Mouse (Mus musculus): ENCODE data around the gene Chst4. TPM values are rescaled to one million over a fixed set of nuclear protein-coding genes. Genes with fewer than 3 reads are reported as not detected.

Chst4 gene
- polyA plus RNA-seq, 1 experiment from 2014 or later: 0.14 TPM

- no peak overlapping the region for H3K4me2 ChIP-seq (ENCODE audit: low read length)
- H3K36me3 ChIP-seq (ENCODE audit: insufficient read depth, low read length): no peaks in the 10 kb centered on the region
- no peaks in the 10 kb centered on the region for H3K27me3 ChIP-seq (ENCODE audit: insufficient read depth, low read length)
- DNase-seq (ENCODE audit: low spot score) (no peak), ATAC-seq (replicated peaks; ENCODE audit: low FRiP score, low read depth) (no peak)
- H3K9me3 ChIP-seq (replicated peaks; ENCODE audit: low read length): no peaks in the 10 kb centered on the region
- WGBS: 38% methylated on average over 5 of the region's 5 CpGs
- H3K27ac ChIP-seq: no peak overlapping the region
- no peak for TF ChIP-seq CTCF (IDR thresholded peaks at IDR 0.05; ENCODE audit: low read depth)
- H3K4me1 ChIP-seq (replicated peaks; ENCODE audit: insufficient read depth, low read length): no peaks in the 10 kb centered on the region
- no peak overlapping the region for H3K9ac ChIP-seq (ENCODE audit: low read depth, low read length)
- no peak overlapping the region for H3K4me3 ChIP-seq (replicated peaks; ENCODE audit: low read depth, low read length)
Observed at GRCm38 (mm10) chr8:109983944-109984343, 55.6 kb downstream of the Chst4 start.

GRCm38 (mm10) chr8:109982386-109983105 lies 57.0 kb downstream of the Chst4 start:
- Histone ChIP-seq H3K4me3 (replicated peaks; ENCODE audit: low read depth, low read length) (no peak overlapping the region), H3K9me3 (replicated peaks; ENCODE audit: low read length) (no peaks in the 10 kb centered on the region), H3K36me3 (ENCODE audit: insufficient read depth, low read length) (no peaks in the 10 kb centered on the region), H3K4me2 (ENCODE audit: low read length) (no peak overlapping the region), H3K9ac (ENCODE audit: low read depth, low read length) (no peak overlapping the region), H3K27ac (no peak overlapping the region), H3K27me3 (ENCODE audit: insufficient read depth, low read length) (no peaks in the 10 kb centered on the region), H3K4me1 (replicated peaks; ENCODE audit: insufficient read depth, low read length) (no peaks in the 10 kb centered on the region)
- ATAC-seq (replicated peaks; ENCODE audit: low FRiP score, low read depth): no peak
- 84% methylated on average over 15 of the region's 15 CpGs for WGBS
- DNase-seq (ENCODE audit: low spot score): no peak
- no peak for TF ChIP-seq CTCF (IDR thresholded peaks at IDR 0.05; ENCODE audit: low read depth)

- Histone ChIP-seq H3K36me3 (ENCODE audit: insufficient read depth, low read length) (no peaks in the 10 kb centered on the region), H3K27ac (no peak overlapping the region), H3K9me3 (replicated peaks; ENCODE audit: low read length) (peaks cover 4% of the 10 kb centered on the region; the same call in 1 of the 2 replicates), H3K27me3 (ENCODE audit: insufficient read depth, low read length) (no peaks in the 10 kb centered on the region), H3K4me2 (ENCODE audit: low read length) (no peak overlapping the region), H3K4me1 (replicated peaks; ENCODE audit: insufficient read depth, low read length) (no peaks in the 10 kb centered on the region), H3K4me3 (replicated peaks; ENCODE audit: low read depth, low read length) (no peak overlapping the region), H3K9ac (ENCODE audit: low read depth, low read length) (no peak overlapping the region)
- ATAC-seq (replicated peaks; ENCODE audit: low FRiP score, low read depth): no peak
- TF ChIP-seq CTCF (IDR thresholded peaks at IDR 0.05; ENCODE audit: low read depth): no peak
- DNase-seq (ENCODE audit: low spot score): no peak
- WGBS: 77% methylated on average over 6 of the region's 6 CpGs
Observed at GRCm38 (mm10) chr8:109979339-109979738, 60.2 kb downstream of the Chst4 start.

Other genes with a start within 250 kb of the Chst4 start
- 1.6 and 1.8 TPM in 2 replicates for gene Phlpp2, start 171.2 kb downstream of the Chst4 start, polyA plus RNA-seq (2015; fragmentation: Nextera tagmentation; extraction: Ambion mirVana)
- 8.2 and 8.4 TPM in 2 replicates for gene Marveld3, start 77.5 kb downstream of the Chst4 start, polyA plus RNA-seq (2015; fragmentation: Nextera tagmentation; extraction: Ambion mirVana)
- gene Tat, start 49.3 kb downstream of the Chst4 start, polyA plus RNA-seq (2015; fragmentation: Nextera tagmentation; extraction: Ambion mirVana): not detected in 2 replicates
- gene Zfp612, start 40.0 kb upstream of the Chst4 start, polyA plus RNA-seq (2015; fragmentation: Nextera tagmentation; extraction: Ambion mirVana): 5.1 and 5.6 TPM in 2 replicates
- not detected in 2 replicates for gene Gm21964, start 61.5 kb upstream of the Chst4 start, polyA plus RNA-seq (2015; fragmentation: Nextera tagmentation; extraction: Ambion mirVana)
- not detected in 2 replicates for gene Gm17720, start 63.0 kb upstream of the Chst4 start, polyA plus RNA-seq (2015; fragmentation: Nextera tagmentation; extraction: Ambion mirVana)
- not detected in 2 replicates for gene Calb2, start 128.5 kb upstream of the Chst4 start, polyA plus RNA-seq (2015; fragmentation: Nextera tagmentation; extraction: Ambion mirVana)
- gene Cmtr2, start 175.9 kb upstream of the Chst4 start, polyA plus RNA-seq (2015; fragmentation: Nextera tagmentation; extraction: Ambion mirVana): 8.0 and 9.2 TPM in 2 replicates
- gene Hydin, start 227.2 kb upstream of the Chst4 start, polyA plus RNA-seq (2015; fragmentation: Nextera tagmentation; extraction: Ambion mirVana): 0.03 TPM in 1 of 2 replicates, not detected in the other

Measured in kidney, postnatal 0 days (tissue).